Mouse (Mus musculus): Measurements from ENCODE around the gene Rsad2.
"Not testable (repeated sequence)": the region's sequence is repeated elsewhere in the genome, so short reads cannot be mapped to it uniquely, and the experiment has no call there.

The Rsad2 gene

GRCm38 (mm10) chr12:26446377-26447045 is 9.7 kb downstream of the Rsad2 start:
- DNase-seq (ENCODE audit: low read depth, low spot score), result no peak

GRCm38 (mm10) chr12:26444511-26444910 is 11.7 kb downstream of the Rsad2 start:
- no peak for DNase-seq (ENCODE audit: low read depth, low spot score)

DNA sequence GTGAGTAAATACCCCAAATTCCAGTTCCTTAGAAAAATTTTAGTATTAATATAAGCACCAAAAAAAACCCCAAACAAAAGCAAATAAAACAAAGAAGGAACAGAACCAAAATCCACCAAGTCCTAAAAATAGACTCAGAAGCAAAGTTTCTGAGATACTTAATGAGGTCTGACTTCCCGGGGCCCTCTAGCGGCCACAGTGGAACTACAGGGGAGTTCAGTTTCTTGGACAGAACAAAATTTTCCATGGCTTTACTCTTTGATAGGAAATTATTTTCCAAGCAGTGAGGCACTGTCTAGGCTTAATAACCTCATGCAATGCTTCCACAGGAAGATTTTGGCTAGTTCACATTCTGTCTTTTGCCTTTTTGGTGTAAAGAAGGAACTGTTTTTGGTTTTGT is 12.2 kb downstream of the Rsad2 start:
- DNase-seq (ENCODE audit: low read depth, low spot score), result no peak

GRCm38 (mm10) chr12:26439366-26439765 is 16.9 kb downstream of the Rsad2 start:
- no peak for DNase-seq (ENCODE audit: low read depth, low spot score)

- no peak for DNase-seq (ENCODE audit: low read depth, low spot score)
Measured at GRCm38 (mm10) chr12:26437950-26438349, 18.3 kb downstream of the Rsad2 start.

- DNase-seq (ENCODE audit: low read depth, low spot score), result no peak
Measured at GRCm38 (mm10) chr12:26436334-26436733, 19.9 kb downstream of the Rsad2 start.

DNA sequence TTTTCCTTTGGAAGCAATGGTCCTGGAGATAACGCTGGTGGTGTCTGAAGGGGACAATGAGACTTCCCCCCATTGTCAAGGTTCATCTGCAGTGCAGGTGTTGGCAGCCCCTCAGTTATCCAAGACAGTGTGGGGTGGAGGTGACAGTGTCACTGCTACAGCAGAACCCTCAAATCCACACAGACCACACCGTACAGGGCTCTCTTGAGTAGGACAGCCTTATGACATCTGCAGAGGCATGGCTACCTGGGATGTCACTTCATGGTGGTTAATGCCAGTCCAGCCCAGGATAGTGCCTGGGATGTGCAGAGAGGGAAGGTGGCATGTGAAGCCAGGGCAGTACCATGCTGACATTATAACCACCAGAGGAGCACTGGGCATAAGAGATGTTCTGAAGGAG is 27.5 kb downstream of the Rsad2 start:
- not testable (repeated sequence) for DNase-seq (ENCODE audit: low read depth, low spot score)

- DNase-seq (ENCODE audit: low read depth, low spot score), result peak; percentile 26
Measured at GRCm38 (mm10) chr12:26424841-26425240, 31.4 kb downstream of the Rsad2 start.

- DNase-seq (ENCODE audit: low read depth, low spot score), result no peak
Measured at GRCm38 (mm10) chr12:26418322-26418721, 37.9 kb downstream of the Rsad2 start.

DNA sequence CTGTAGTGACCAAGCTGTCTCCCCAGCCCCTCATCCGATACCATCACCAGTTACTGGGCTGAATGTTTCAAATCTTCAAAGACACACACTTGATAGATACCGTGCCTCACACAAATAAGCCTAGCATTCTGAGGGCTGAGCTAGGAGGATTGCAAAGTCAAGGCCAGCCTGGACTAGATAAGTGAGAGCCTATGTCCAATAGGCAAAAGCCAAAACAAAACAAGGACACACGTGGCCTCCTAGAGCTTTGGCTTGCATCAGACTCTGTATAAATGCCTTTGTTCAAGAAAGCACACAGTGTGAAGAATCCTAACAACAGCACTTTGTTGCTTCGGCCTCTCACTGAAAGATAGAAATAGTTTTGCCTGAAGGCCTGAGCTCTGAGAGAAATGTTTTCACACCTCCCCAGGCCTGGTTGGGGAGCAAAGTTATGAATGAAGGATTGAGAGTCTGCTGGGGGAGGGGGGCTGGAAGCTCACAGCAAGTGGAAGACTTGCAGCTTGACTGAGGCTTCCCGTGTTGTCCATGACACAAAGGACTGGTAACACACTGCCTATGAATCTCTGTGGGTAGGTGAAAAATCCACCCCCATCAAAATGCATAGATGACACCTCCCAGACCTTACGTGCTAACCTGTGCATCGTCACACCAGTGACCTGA is 39.5 kb downstream of the Rsad2 start:
- DNase-seq (ENCODE audit: low read depth, low spot score), result no peak

DNA sequence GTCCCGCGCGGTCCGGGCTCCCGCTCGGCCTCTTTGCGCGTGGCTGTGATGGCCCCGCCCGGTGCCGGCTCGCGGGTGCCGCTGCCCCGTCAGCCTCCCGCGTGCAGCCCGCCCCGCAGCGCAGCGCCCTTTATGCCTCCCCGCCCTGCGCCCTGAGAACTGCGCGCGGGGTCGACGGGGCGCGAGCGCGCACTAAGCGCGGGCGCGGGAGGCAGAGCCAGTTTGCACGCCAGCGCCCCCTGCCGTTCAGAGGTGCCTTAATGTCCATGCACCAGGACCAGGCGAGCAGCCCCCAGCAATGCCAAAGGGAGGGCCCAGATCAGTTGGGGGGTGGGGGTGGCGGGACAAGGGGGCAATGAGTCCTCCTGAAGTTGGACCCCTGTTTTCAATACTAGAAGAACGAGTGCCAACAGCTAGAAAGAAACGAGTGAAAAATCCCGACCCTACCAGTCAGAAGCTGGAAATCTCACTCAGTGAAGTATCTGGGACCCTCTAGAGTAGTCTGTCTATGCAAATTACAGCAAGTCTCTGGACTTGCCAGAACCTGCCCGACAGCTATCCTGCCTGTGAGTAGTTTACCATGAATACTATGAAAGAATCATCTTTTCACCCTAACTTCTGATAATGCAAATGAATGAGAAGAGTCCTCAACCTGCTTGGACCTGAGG is 41.0 kb downstream of the Rsad2 start, which contains the start of gene Rnf144a:
TSS of gene Rnf144a (minus strand) at position 151 of the 668 bp plus-strand sequence.
- DNase-seq (ENCODE audit: low read depth, low spot score), result peak; percentile 16

GRCm38 (mm10) chr12:26414451-26415103 is 41.7 kb downstream of the Rsad2 start:
- DNase-seq (ENCODE audit: low read depth, low spot score), result no peak

DNA sequence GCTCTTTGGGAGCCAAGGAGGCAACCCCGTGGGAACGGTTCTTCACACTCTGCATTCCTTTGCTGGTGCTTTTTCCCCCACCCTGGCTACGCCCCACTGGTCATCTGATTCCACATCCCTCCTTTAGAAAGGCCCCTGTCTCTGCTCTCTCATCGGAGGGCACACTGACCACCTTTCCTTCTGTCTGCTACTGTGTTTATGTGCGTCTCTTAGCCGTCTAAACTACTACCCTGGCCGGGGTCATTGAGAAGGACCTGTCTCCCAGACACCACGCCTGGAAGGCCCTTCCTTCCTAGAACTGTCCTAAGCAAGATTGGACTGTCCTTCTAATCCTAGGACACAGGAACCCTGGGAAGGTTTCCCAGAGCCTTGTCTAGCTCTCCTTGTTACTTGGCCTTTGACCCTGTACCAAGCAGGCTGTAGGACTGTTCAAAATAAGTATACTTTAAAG is 42.3 kb downstream of the Rsad2 start:
- no peak for DNase-seq (ENCODE audit: low read depth, low spot score)

DNA sequence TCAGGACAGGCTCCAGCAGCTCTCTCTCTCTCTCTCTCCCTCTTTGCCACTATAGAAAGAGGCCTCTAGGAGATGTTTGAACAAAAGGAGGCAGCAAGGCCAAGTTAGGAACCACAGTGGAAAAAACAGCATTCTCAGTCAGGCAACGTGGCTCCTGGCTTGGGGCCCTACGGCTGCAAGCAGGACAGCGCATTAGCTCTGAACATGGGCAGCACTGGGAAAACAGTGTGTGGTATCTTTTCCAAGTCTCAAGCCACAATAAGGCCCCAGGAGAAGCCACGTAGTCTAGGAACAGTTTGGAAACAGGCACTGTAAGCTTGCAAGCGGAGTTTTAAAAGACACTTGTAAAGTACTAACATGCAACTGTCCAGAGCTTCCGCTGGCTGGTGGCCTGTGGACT is 43.5 kb downstream of the Rsad2 start:
- no peak for DNase-seq (ENCODE audit: low read depth, low spot score)

GRCm38 (mm10) chr12:26411841-26412450 is 44.3 kb downstream of the Rsad2 start:
- no peak for DNase-seq (ENCODE audit: low read depth, low spot score)

GRCm38 (mm10) chr12:26410443-26410842 is 45.8 kb downstream of the Rsad2 start:
- DNase-seq (ENCODE audit: low read depth, low spot score), result no peak

DNA sequence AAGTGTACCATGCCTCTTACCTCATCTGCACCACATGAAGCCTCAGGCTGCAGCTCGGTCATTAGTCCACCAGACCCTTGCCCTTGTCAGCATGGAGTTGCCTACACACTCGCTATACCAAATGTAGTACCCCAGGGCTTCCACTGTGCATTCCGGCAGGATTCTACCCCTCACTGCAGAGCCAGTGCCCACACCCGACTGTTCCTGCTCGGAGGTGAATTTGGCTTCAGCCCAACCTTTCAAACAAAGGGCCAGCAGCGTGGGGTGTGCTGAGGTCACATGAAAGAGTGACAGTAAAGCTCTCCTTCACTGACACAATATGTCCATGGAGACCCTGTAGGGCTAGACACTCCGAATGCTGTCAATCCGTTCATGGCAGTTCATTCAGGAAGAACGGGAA is 47.5 kb downstream of the Rsad2 start:
- DNase-seq (ENCODE audit: low read depth, low spot score), result no peak

- DNase-seq (ENCODE audit: low read depth, low spot score), result no peak
Measured at GRCm38 (mm10) chr12:26404781-26405702, 51.2 kb downstream of the Rsad2 start.

GRCm38 (mm10) chr12:26403372-26404125 is 52.7 kb downstream of the Rsad2 start:
- no peak for DNase-seq (ENCODE audit: low read depth, low spot score)
